Mouse (Mus musculus): ENCODE results near the gene Tiam2. TPM values are rescaled to one million over a fixed set of nuclear protein-coding genes. Genes with fewer than 3 reads are reported as not detected.

Tiam2 gene
- polyA plus RNA-seq, 1 experiment: 254 TPM

GRCm38 (mm10) chr17:3556251-3556650 lies 229.9 kb downstream of the Tiam2 start:
- WGBS: 82% methylated on average over 1 of the region's 1 CpGs
- Histone ChIP-seq H3K4me3 (ENCODE audit: insufficient read depth, low read depth, low read length) (no peak overlapping the region), H3K4me1 (ENCODE audit: control insufficient read depth, insufficient read depth, low read length) (no peaks in the 10 kb centered on the region), H3K27ac (ENCODE audit: insufficient read depth, low read depth, low read length) (no peak overlapping the region)
- TF ChIP-seq CTCF (IDR thresholded peaks at IDR 0.05; ENCODE audit: insufficient read depth, low read depth, low read length): no peak
- TF ChIP-seq POLR2A (IDR thresholded peaks at IDR 0.05; ENCODE audit: insufficient read depth, low read depth, low read length): no peak

GRCm38 (mm10) chr17:3557331-3558311 lies 231.2 kb downstream of the Tiam2 start, which contains the start of gene Tfb1m:
Gene Tfb1m, minus strand, starts transcription at chr17:3557781.
- under 1% methylated on average over 59 of the region's 60 CpGs for WGBS
- H3K27ac ChIP-seq (ENCODE audit: insufficient read depth, low read depth, low read length): peak within 1 kb of the TSS; percentile 62
- H3K4me3 ChIP-seq (ENCODE audit: insufficient read depth, low read depth, low read length): peak within 1 kb of the TSS; percentile 75
- TF ChIP-seq CTCF (IDR thresholded peaks at IDR 0.05; ENCODE audit: insufficient read depth, low read depth, low read length): no peak
- peak; percentile 84 for TF ChIP-seq POLR2A (IDR thresholded peaks at IDR 0.05; ENCODE audit: insufficient read depth, low read depth, low read length)
- H3K4me1 ChIP-seq (ENCODE audit: control insufficient read depth, insufficient read depth, low read length): no peaks in the 10 kb centered on the region

GRCm38 (mm10) chr17:3558356-3558870 lies 232.0 kb downstream of the Tiam2 start:
- TF ChIP-seq CTCF (IDR thresholded peaks at IDR 0.05; ENCODE audit: insufficient read depth, low read depth, low read length): no peak
- Histone ChIP-seq H3K27ac (ENCODE audit: insufficient read depth, low read depth, low read length) (peak overlapping the region; percentile 54; the same call in 1 of the 2 replicates), H3K4me3 (ENCODE audit: insufficient read depth, low read depth, low read length) (no peak overlapping the region), H3K4me1 (ENCODE audit: control insufficient read depth, insufficient read depth, low read length) (no peaks in the 10 kb centered on the region)
- WGBS: 21% methylated on average over 9 of the region's 9 CpGs

GRCm38 (mm10) chr17:3560534-3560933 lies 234.2 kb downstream of the Tiam2 start:
- TF ChIP-seq POLR2A (IDR thresholded peaks at IDR 0.05; ENCODE audit: insufficient read depth, low read depth, low read length) (no peak), CTCF (IDR thresholded peaks at IDR 0.05; ENCODE audit: insufficient read depth, low read depth, low read length) (no peak)
- 77% methylated on average over 3 of the region's 3 CpGs for WGBS
- H3K4me1 ChIP-seq (ENCODE audit: control insufficient read depth, insufficient read depth, low read length): no peaks in the 10 kb centered on the region
- no peak overlapping the region for H3K27ac ChIP-seq (ENCODE audit: insufficient read depth, low read depth, low read length)
- no peak overlapping the region for H3K4me3 ChIP-seq (ENCODE audit: insufficient read depth, low read depth, low read length)

- H3K27ac ChIP-seq (ENCODE audit: insufficient read depth, low read depth, low read length): no peak overlapping the region
- WGBS: 70% methylated on average over 8 of the region's 8 CpGs
- no peak for TF ChIP-seq POLR2A (IDR thresholded peaks at IDR 0.05; ENCODE audit: insufficient read depth, low read depth, low read length)
- TF ChIP-seq CTCF (IDR thresholded peaks at IDR 0.05; ENCODE audit: insufficient read depth, low read depth, low read length): no peak
- no peak overlapping the region for H3K4me3 ChIP-seq (ENCODE audit: insufficient read depth, low read depth, low read length)
- no peaks in the 10 kb centered on the region for H3K4me1 ChIP-seq (ENCODE audit: control insufficient read depth, insufficient read depth, low read length)
These were observed 236.0 kb downstream of the Tiam2 start for GRCm38 (mm10) chr17:3562405-3562804.

GRCm38 (mm10) chr17:3570876-3571275 lies 244.5 kb downstream of the Tiam2 start:
- WGBS: 3% methylated on average over 12 of the region's 12 CpGs
- Histone ChIP-seq H3K27ac (ENCODE audit: insufficient read depth, low read depth, low read length) (no peak overlapping the region), H3K4me1 (ENCODE audit: control insufficient read depth, insufficient read depth, low read length) (no peaks in the 10 kb centered on the region), H3K4me3 (ENCODE audit: insufficient read depth, low read depth, low read length) (no peak overlapping the region)
- 0 out of 2 replicates have a peak, but pooled peaks have one; percentile 43 for TF ChIP-seq CTCF (IDR thresholded peaks at IDR 0.05; ENCODE audit: insufficient read depth, low read depth, low read length)
- no peak for TF ChIP-seq POLR2A (IDR thresholded peaks at IDR 0.05; ENCODE audit: insufficient read depth, low read depth, low read length)

Other genes starting within 250 kb of the Tiam2 start
- 94.1 TPM in 1 of 2 replicates, not detected in the other for gene Scaf8, start 211.6 kb upstream of the Tiam2 start, polyA plus RNA-seq (2012; ENCODE audit: insufficient read depth, insufficient read length, low replicate concordance, missing spikeins)
- gene Cldn20, start 206.0 kb downstream of the Tiam2 start, polyA plus RNA-seq (2012; ENCODE audit: insufficient read depth, insufficient read length, low replicate concordance, missing spikeins): not detected in 2 replicates
- not detected in 2 replicates for gene Tfb1m, start 231.2 kb downstream of the Tiam2 start, polyA plus RNA-seq (2012; ENCODE audit: insufficient read depth, insufficient read length, low replicate concordance, missing spikeins)

All from olfactory bulb, adult 2 months (tissue).